Mouse (Mus musculus): ENCODE measurements around the gene Fyb. TPM values are rescaled to one million over a fixed set of nuclear protein-coding genes. Genes with fewer than 3 reads are reported as not detected.

Gene Fyb
- total RNA-seq, 1 experiment from 2014 or later = 449 TPM

DNA sequence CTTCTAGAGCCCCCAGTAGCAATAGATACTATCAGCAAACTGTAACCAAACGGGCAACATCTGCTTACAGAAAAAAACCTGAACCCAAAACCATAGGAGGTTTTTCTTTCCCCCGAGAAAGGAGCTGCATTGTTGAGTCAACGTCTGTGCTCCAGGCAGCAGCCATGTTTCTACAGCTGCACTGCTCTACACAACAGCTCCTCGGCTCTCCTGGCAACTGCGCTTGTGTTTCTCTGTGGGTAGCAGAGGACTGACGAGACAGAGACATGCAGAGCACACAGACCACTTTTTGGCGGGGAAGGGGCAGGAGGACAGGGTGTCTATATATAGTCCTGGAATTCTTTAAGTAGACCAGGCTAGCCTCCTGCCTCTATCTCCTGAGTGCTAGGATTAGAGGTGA is 65.5 kb downstream of the Fyb start:
- ATAC-seq (replicated peaks; ENCODE audit: insufficient number of reproducible peaks, low FRiP score, low TSS enrichment, poor library complexity, severe bottlenecking) = no peak

DNA sequence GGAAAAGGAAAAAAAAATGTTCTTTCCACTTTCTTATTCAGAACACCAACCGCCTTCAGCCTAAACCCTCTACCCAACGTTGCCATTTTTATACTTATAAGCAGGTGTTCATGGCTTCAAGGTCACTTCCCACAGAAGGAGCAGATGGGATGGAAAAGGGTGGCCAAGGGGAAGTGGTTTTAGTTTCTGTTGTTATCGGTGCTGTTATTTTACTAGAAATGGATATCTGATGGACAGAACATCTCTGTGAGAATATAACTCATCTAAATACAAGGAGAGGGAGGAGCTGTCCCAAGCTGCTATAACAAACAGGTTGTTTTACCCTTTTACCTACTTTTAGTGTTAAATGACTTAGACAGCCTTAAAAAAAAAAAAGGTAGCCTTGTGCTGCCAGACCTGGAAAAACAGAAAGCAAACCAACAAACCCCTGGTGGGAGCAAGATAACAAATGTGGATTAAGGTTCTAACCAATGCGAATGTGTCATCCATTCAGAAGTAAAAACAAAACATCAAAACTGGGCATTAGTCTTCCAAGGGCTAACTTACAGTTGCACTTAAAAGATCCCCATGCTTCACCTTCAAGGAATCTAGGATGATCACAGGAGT is 68.3 kb downstream of the Fyb start:
- ATAC-seq (replicated peaks; ENCODE audit: insufficient number of reproducible peaks, low FRiP score, low TSS enrichment, poor library complexity, severe bottlenecking) = no peak

DNA sequence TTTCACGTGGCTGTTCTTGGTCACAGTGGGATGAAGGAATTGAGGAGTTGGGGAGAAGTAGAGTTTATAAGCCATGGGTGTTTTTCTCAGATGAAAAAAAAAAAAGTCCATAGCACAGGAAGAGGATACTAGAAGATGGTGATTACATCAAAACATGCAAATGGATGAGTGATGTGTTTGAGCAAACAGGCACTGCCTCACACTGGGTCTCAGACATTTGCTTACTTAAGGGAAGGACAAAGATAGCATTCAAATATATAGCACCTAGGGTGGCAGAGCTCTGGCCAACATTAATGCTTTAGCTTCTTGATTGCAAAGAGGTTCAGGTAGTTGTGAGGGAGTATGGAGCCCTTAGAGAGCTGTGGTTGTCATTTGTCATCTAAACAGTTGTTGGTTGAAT is 68.9 kb downstream of the Fyb start:
- no peak for ATAC-seq (replicated peaks; ENCODE audit: insufficient number of reproducible peaks, low FRiP score, low TSS enrichment, poor library complexity, severe bottlenecking)

DNA sequence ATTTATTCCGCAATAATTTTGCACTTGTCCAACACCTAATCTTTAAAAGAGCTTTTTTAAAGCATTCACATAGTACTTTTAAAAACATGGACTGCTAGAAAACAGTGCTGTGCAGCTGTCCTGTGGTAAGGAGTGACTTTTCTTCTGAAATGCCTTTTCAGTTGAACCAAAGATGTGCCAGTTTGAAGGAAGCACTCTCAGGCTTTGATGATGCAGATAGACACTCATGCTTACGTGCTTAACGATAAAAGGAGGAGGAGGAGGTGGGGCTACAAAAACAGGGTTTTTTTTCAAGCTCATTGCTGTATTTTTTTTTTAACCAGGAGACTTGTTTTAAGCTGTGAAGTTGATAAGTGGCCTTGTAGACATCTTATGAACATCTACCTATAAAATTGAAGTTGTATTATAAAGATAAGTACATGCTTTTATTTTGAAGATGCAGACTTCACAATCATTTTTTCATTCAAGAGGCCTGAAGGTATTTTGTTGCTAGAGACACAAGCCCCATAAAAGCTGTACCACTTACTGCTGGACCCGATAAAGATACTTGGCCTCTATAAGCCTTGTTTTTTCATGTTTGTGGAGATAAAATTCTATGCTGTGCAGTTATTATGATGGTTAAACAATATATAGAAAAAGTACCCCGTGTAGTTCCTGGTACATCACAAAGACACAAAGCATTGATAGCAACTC is 70.1 kb downstream of the Fyb start:
- ATAC-seq (replicated peaks; ENCODE audit: insufficient number of reproducible peaks, low FRiP score, low TSS enrichment, poor library complexity, severe bottlenecking) = no peak

DNA sequence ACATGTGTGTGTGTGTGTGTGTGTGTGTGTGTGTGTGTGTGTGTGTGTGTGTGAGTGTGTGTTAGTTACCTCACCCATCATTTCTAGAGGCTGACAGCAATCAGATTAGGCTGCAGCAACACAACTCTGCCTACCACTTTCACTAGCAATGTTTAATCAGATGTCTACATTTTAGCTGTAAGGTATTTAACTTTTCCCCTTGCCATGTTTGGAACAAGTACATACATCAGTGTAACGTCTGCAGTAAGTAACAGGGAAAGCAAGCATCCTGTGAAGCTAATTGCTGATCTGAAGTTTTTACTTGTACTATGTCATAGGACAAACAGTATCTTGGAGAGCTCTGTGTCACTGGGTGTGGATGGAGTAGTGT is 70.6 kb downstream of the Fyb start:
- no peak for ATAC-seq (replicated peaks; ENCODE audit: insufficient number of reproducible peaks, low FRiP score, low TSS enrichment, poor library complexity, severe bottlenecking)

DNA sequence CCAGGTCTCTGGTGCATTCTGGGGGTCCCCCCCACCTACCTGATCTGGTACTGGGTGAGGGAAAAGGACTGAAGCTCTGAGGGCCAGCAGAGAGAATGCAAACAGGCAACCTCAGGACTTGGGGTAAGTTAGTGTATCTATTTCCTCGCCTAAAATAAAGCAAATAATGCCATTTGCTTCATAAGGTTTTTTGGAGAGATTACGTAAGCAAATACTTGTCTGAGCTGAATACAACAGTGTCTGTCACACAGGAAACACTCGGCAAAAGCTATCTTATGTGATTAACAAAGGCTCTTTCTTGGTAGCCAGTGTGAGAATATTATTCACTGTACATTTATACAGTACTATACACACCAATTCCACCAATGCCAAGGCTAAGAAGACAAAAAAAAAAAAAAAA is 76.0 kb downstream of the Fyb start:
- no peak for ATAC-seq (replicated peaks; ENCODE audit: insufficient number of reproducible peaks, low FRiP score, low TSS enrichment, poor library complexity, severe bottlenecking)

DNA sequence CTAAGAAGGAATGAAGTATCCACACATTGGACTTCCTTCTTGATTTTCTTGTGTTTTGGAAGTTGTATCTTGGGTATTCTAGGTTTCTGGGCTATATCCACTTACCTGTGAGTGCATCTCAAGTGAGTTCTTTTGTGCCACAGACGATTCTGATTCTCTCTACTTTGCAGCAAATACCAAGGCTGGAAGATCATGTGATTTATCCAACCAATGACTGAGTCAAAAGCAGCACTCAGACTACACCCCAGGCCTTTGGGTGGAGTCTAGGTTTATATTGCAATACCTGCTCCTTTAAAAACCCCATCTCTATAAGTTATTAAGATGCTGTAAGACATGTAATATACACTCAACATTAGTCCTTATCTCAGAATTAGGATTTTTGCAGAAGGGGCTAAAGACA is 77.7 kb downstream of the Fyb start:
- ATAC-seq (replicated peaks; ENCODE audit: insufficient number of reproducible peaks, low FRiP score, low TSS enrichment, poor library complexity, severe bottlenecking) = no peak

DNA sequence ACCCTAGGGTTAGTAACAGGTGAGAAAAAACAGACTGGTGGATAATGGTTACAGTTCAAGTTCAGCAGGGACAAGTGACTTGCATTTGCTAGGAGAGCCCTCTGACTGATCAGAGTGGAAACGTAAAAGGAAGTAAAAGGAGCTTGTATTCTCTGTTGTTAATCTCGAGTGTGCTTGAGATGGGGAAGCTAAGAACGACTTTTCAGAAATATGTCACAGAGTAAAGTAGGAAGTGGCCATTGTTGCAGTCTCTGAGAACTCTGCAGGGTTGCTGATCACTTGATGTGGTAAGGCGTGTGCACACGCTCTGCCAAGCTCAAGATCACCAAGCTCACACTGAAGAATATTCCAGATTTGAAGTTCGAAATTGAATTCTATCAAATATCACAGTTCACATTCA is 78.7 kb downstream of the Fyb start:
- ATAC-seq (replicated peaks; ENCODE audit: insufficient number of reproducible peaks, low FRiP score, low TSS enrichment, poor library complexity, severe bottlenecking) = peak; percentile 89

DNA sequence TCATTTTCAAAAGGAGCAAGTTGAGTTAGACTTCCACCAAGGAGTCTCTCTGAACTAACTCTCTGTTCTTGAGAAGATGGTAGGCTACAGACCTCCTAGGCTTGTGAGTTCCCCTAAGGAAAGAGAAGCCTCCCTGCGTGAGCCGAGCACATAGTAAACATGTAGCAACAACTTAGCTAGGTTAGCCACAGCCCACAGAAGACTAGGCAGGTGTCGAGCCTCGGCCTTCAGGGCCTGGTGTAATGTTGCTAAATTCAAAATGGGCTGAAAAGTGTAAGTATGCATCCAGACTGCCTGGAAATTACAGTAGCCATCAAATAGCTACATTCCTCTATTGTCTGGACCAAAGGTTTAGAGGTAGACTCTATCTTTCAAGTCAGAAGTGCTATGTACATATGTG is 79.3 kb downstream of the Fyb start:
- no peak for ATAC-seq (replicated peaks; ENCODE audit: insufficient number of reproducible peaks, low FRiP score, low TSS enrichment, poor library complexity, severe bottlenecking)

DNA sequence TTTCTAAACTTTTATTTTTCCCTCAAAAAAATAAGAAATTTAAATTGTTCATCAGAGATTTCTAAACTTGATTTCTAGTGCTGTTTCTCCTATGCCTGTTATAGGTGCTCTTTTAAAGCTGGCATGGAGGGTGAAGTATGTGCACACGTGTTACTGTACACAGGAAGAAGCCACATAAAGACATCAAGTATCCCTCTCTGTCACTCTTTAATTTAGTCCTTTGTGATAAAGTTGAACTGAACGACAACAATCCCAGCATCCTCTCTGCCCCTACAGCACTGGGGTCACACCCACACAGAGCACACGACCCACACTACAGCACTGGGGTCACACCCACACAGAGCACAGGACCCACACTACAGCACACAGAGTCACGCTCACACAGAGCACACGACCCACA is 88.0 kb downstream of the Fyb start:
- no peak for ATAC-seq (replicated peaks; ENCODE audit: insufficient number of reproducible peaks, low FRiP score, low TSS enrichment, poor library complexity, severe bottlenecking)

DNA sequence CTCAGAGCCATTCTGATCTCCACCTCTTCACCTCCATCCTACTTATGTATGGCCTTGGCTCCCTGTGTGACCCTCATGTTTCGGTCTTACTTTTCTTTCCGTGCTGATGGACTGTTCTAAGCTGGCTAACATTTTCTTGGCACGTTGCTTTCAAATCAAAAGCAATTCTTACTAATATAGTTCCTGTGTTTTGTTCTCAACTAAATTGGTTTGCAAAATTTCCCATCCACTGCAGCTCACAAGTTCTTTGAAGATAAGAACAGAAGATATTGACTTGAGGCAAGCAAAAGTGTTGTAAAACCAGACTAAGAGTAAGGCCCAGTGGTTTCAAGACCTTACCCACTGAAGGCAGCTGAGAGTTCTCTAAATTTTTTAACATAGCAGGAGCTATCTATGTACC is 90.2 kb downstream of the Fyb start:
- ATAC-seq (replicated peaks; ENCODE audit: insufficient number of reproducible peaks, low FRiP score, low TSS enrichment, poor library complexity, severe bottlenecking) = no peak

DNA sequence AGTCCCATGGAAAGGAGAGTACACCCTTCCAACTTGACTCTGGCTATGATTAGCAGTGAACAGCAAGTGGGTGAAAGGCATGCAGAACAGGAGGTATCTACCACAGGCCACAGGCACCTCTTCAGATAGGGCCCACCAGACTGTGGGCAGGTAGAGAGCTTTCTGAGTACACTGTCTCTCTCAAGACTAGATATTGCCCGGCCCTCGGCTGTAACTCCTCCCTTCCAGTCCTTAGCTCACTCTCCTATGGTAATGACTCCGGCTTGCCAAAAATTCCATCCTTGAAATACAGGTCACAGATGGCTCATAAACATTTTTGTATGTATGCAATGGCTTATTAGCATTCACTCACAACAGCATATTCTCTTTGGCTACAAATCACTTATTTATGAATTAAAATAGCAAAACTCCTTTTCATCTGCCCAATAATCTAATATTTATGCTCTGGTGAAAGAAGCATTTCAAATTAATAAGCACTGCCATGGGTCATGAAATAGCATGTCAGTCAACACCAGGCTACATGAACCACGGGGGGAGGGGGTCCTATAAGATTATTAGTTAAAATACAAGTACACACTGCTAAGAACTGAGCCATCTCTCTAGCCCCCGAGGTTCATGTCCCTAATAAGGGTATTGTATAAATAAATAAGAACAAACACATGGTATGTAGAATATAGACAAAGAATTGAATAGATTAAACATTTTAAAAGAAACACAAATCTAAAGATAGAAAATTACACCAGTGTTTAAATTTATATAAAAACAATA is 93.9 kb downstream of the Fyb start:
- no peak for ATAC-seq (replicated peaks; ENCODE audit: insufficient number of reproducible peaks, low FRiP score, low TSS enrichment, poor library complexity, severe bottlenecking)

DNA sequence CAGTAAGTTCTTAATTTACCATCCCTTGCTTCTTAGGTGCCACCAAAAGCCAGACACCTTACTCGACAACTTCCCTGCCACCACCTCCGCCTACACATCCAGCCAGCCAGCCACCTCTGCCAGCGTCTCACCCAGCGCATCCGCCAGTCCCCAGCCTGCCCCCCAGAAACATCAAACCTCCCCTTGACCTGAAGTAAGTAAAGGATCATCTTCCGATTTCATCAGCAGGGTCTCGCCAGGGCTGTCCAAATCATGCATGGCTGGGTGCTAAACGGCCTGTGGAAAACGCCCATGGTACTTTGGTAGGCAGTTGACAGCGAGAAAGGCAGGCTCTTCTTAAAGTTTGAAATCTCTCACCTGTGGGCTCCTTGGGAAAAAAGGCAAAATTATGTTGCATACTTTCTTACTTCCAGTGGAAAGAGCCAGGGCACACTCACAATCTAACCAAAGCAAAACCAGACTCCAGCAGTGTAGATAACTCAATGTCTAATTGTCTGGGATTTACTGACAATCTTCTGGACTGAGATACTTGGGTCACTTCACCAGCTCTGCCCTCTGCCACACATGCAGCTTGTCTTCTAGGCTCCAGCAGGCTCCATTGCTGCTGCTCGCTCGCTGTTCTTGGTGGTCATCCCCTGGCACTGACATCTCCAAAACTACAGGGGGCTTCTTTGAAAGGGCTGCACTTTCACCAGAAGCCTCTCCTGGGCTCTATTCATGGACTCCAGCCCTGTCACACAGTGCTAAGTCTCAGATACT is 97.1 kb downstream of the Fyb start:
- ATAC-seq (replicated peaks; ENCODE audit: insufficient number of reproducible peaks, low FRiP score, low TSS enrichment, poor library complexity, severe bottlenecking) = no peak

DNA sequence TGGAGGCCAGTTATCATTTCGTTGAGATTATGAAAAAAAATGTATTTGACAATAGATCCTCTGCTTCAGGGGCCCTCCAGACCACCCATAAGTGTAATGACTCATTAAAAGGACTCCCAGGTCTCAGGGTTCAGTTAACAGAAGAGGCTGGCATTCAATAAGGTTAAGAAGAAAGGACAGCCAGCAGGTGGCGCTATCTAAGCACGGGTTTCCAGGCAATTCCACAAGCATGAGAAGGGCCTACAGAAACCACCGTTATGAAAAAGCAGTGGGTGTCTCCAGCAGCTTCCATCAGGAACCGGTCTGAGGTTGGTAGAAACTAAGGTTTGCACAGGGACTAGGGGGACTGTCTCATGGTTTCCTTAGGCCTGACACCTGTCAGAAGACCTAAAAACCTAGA is 99.9 kb downstream of the Fyb start:
- no peak for ATAC-seq (replicated peaks; ENCODE audit: insufficient number of reproducible peaks, low FRiP score, low TSS enrichment, poor library complexity, severe bottlenecking)

DNA sequence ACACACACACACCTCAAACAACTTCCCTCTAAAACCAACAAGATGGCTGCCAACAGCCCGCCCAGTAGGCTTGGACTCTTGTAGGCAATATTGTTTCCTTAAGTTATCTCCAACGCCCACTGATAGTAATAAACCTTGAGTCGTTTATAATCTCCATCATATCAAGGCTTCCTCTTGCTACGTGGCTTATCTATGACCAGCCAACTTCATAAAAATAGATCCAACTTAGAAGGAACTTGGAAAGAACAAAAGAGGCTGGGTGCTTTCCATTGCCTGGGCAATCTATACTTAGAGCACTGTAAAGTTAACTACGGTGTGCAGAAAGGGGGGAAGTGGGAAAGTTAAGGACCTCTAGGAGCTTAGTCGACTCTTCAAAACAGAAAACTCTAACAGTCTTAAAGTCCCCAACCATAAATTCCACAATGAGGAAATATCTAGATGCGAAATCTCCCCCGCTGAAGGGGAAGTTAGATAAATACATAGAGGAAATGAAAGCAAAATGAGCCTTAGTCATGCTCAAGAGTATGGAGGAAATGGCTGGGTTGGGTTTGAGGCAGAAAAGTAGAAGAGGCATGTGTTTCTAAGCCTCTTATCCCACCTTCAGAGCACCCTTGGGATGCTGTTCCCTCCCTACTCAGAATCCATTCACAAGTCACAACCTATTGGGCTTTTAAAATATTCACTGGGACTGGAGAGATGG is 101.0 kb downstream of the Fyb start:
- peak; percentile 71 for ATAC-seq (replicated peaks; ENCODE audit: insufficient number of reproducible peaks, low FRiP score, low TSS enrichment, poor library complexity, severe bottlenecking)

DNA sequence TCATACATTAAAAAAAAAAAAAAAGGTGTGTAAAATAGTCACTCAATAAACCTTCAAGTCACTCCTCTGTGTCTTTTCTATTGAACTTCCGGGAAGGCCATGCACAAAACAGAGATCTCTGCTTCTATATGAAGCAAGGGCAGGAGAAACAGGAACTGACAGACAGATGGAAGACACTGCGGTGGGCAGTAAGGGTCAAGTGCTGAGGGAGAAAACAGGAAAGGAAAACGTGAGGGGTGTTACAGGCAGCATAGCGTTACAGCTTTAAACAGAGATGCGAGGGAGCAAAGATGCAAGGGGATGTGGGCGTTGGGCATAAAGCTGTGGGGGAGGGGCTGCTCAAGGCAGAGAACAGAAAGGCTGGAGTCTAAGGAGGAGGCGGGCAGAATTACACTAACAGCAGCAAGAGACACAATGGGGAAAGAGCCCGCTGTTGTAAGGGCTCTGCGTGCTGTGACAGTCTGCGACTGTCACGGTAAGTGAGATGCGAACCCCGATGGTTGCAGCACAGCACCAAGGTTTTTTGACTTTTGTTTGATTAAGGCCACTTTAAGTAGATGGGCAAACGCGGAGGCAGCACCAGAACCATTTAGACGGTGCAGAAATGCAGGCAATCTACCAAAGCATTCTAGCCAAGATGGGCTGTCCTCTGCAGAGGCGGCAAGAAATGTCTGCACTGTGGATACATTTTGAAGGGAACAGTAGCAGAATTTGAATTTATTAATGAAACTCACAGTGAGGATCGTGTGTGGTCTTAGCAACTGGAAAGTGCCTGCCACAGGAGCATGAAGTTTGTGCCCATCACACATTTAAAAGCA is 101.9 kb downstream of the Fyb start:
- peak; percentile 25 for ATAC-seq (replicated peaks; ENCODE audit: insufficient number of reproducible peaks, low FRiP score, low TSS enrichment, poor library complexity, severe bottlenecking)

DNA sequence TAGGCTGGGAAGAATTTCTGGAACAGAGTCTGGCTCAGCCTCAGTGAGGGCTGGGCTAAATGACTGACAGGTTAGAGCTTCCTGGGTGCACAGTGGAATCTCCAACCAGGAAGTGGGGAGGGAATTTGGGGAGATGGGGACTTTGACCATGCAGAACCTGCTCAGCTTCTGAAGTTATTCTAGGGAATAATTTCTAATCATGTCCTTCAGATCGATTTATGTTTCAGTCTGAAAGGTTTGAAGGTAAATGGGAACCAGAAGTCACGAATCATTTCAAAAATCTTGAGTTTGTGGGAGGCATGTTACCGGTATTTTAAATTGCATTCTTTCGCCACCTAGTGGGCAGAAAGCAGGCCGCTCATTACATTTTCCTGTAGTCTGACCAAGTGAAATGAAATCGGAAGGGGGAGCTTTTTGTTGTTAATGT is 103.0 kb downstream of the Fyb start:
- no peak; the same call in 1 of the 2 replicates for ATAC-seq (replicated peaks; ENCODE audit: insufficient number of reproducible peaks, low FRiP score, low TSS enrichment, poor library complexity, severe bottlenecking)

DNA sequence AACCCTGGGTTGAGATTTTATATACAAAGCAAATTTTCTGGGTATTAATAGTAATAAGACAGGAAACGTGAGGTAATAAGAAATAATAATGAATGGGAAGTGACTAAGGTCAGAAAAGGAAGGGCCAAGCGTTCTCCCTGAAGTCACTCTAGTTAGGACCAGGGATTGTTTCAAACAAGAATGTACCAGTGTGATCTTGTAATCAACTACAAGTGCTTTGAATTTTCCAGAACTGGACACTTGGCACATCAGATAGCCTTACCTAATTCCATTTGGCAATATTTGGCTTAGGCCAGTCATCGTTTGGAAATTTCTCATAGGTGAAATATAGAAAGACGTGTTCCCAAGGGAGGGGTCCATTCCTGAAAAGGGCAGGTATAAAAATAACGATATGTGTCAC is 103.5 kb downstream of the Fyb start:
- ATAC-seq (replicated peaks; ENCODE audit: insufficient number of reproducible peaks, low FRiP score, low TSS enrichment, poor library complexity, severe bottlenecking) = no peak

All from monocyte, adult 5-6 weeks (primary cell).